27 mouse cellular contexts compared by ENCODE assay signal in the genomic region with DNA sequence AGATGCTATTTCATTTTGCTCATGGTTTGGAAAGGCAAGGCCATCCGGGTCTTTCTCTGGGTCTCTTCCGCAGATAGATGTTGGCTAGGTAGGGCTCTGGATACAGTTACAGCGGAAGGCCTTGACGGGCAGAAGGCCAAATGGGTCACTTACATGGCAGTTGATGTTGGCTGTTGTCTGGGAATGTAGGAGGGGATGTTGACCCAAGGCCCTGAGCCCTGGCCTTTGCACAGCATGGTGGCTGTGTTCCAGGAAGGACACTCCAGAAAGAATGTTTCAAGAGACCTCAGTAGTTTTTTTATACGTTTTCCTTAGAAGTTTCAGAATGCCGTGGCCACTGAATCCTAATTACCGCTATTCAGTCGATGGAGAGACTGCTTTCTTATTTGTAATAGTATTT. TPM values are rescaled to one million over a fixed set of nuclear protein-coding genes. Genes with fewer than 3 reads are reported as not detected.
DNase-seq lines count a peak whose midpoint lies in the region; ATAC-seq lines count a peak whose summit lies in the region.
"Had no signal": no experiment of that assay in that cellular context is flagged by ENCODE, and none has a peak within 500 bp of the region (broad histone marks: within the 10 kb centered on the region; RNA-seq: fewer than 3 reads in every experiment).

No protein-coding gene starts in this region.

- ATAC-seq in kidney, embryonic 15.5 days (replicated peaks; ENCODE audit: low FRiP score): no peak
- ATAC-seq: forebrain, embryonic 16.5 days; hindbrain, embryonic 16.5 days; intestine, embryonic 15.5 days had no signal

- no peaks in the 10 kb centered on the region for H3K4me1 ChIP-seq in kidney, embryonic 15.5 days
- H3K4me1 ChIP-seq: forebrain, embryonic 10.5 days; heart, embryonic 10.5 days; intestine, embryonic 15.5 days; limb, embryonic 15.5 days; megakaryocyte, embryonic 14.5 days; neural tube, embryonic 12.5 days had no signal

- no peaks in the 10 kb centered on the region for H3K27me3 ChIP-seq in kidney, embryonic 15.5 days
- H3K27me3 ChIP-seq: intestine, embryonic 15.5 days; limb, embryonic 15.5 days; megakaryocyte, embryonic 14.5 days; neural tube, embryonic 12.5 days had no signal

- no peak overlapping the region for H3K4me3 ChIP-seq in kidney, embryonic 15.5 days (replicated peaks)
- H3K4me3 ChIP-seq: forebrain, embryonic 10.5 days; heart, embryonic 10.5 days; intestine, embryonic 15.5 days; left cerebral cortex, adult 2 months; limb, embryonic 15.5 days; megakaryocyte, embryonic 14.5 days; neural tube, embryonic 12.5 days had no signal

- H3K9ac ChIP-seq in kidney, embryonic 15.5 days: no peak overlapping the region
- H3K9ac ChIP-seq: intestine, embryonic 15.5 days; limb, embryonic 15.5 days; lung, embryonic 14.5 days; neural tube, embryonic 12.5 days had no signal

- no peak overlapping the region for H3K4me2 ChIP-seq in kidney, embryonic 15.5 days
- H3K4me2 ChIP-seq: intestine, embryonic 15.5 days; limb, embryonic 15.5 days; lung, embryonic 14.5 days; neural tube, embryonic 12.5 days had no signal

- no peak overlapping the region for H3K27ac ChIP-seq in kidney, embryonic 15.5 days
- H3K27ac ChIP-seq: forebrain, embryonic 10.5 days; heart, embryonic 10.5 days; intestine, embryonic 15.5 days; left cerebral cortex, adult 2 months; limb, embryonic 15.5 days; neural tube, embryonic 12.5 days had no signal

- H3K9me3 ChIP-seq in kidney, embryonic 15.5 days (replicated peaks): no peaks in the 10 kb centered on the region
- H3K9me3 ChIP-seq: forebrain, embryonic 10.5 days; heart, embryonic 10.5 days; intestine, embryonic 15.5 days; limb, embryonic 15.5 days; neural tube, embryonic 12.5 days had no signal

- intact Hi-C loops in heart, postnatal 10 days (cut with DNase I): no loop called here
- intact Hi-C loops in heart, postnatal 25 days (cut with DNase I): no loop called here

- no peaks in the 10 kb centered on the region for H3K36me3 ChIP-seq in kidney, embryonic 15.5 days
- H3K36me3 ChIP-seq: forebrain, embryonic 10.5 days; heart, embryonic 10.5 days; intestine, embryonic 15.5 days; limb, embryonic 15.5 days; neural tube, embryonic 12.5 days had no signal

- 65% methylated on average over 8 of the region's 8 CpGs for WGBS in kidney, embryonic 15.5 days

- DNase-seq in embryo, embryonic 10 days (ENCODE audit: low spot score): peak; percentile 31
- no peak for DNase-seq in embryo, embryonic 9.5 days (ENCODE audit: extremely low spot score)
- peak; percentile 21 to 22 for DNase-seq in heart, postnatal 10 days
- DNase-seq in heart, postnatal 25 days (ENCODE audit: low spot score): no peak
- DNase-seq in kidney, postnatal 10 days: peak; percentile 60
- peak; percentile 63 to 71 for DNase-seq in kidney, postnatal 25 days
- DNase-seq in retina, embryonic 14.5 days (ENCODE audit: low spot score): no peak
- DNase-seq: cerebellum, adult 8-10 months; cerebellum, postnatal 36 days; gastrocnemius, postnatal 36 days; heart, postnatal 36 days; left cerebral cortex, postnatal 4 days; lung, embryonic 14.5 days; midbrain, embryonic 14.5 days; retina, postnatal 1 day; right cerebral cortex, postnatal 25 days; spleen, adult 18-20 months had no signal

RNA-seq across cellular contexts. Expression of gene Esrrg, which starts 22.9 kb away (rescaled TPM):
- 10 to 100 TPM; 35.3 to 40.0 TPM for total RNA-seq in heart, postnatal 10 days (2021)
- 10 to 100 TPM; 39.5 to 44.0 TPM for total RNA-seq in heart, postnatal 25 days (2021)
- polyA plus RNA-seq in kidney, embryonic 15.5 days (2015; fragmentation: Nextera tagmentation; extraction: Ambion mirVana): 27.1 and 29.2 TPM in 2 replicates

Comparison
In these comparisons a context has a peak if more than half of its experiments do, and no peak if none do; other contexts are left out.
1. DNase-seq: peak in embryo, embryonic 10 days (single experiment), heart, postnatal 10 days (2 of 2), kidney, postnatal 10 days (single experiment) and kidney, postnatal 25 days (2 of 2); none in embryo, embryonic 9.5 days (single experiment), heart, postnatal 25 days (single experiment) and retina, embryonic 14.5 days (single experiment).